Mouse (Mus musculus) intestine, embryonic 15.5 days (tissue): ENCODE data around the gene Ncan. TPM values are rescaled to one million over a fixed set of nuclear protein-coding genes. Genes with fewer than 3 reads are reported as not detected.

Experiments used
- ATAC-seq: fragments of 200-750 bp; cut with Nextera tagmentation; 2 replicates; pipeline ENCODE4 v1.8.0; 2017; ENCODE audit warnings: moderate TSS enrichment, moderate library complexity
- H3K27ac ChIP-seq: fragments of 300-500 bp; sonication (generic); 2 replicates; pipeline ENCODE4 v1.5.1; 2015; ENCODE audit warnings: mild to moderate bottlenecking, inconsistent platforms
- H3K27me3 ChIP-seq: fragments of 300-500 bp; sonication (generic); replicated peaks from 2 replicates; pipeline ENCODE4 v1.6.1; 2015; ENCODE audit warnings: inconsistent platforms
- H3K36me3 ChIP-seq: fragments of 300-500 bp; sonication (generic); 2 replicates; pipeline ENCODE4 v1.6.1; 2015; ENCODE audit warnings: inconsistent platforms
- H3K4me1 ChIP-seq: fragments of 300-500 bp; sonication (generic); replicated peaks from 2 replicates; pipeline ENCODE4 v1.6.1; 2015; ENCODE audit warnings: inconsistent platforms
- H3K4me2 ChIP-seq: fragments of 300-500 bp; sonication (generic); replicated peaks from 2 replicates; pipeline ENCODE4 v1.6.1; 2015; ENCODE audit warnings: mild to moderate bottlenecking, inconsistent platforms
- H3K4me3 ChIP-seq: fragments of 300-500 bp; sonication (generic); replicated peaks from 2 replicates; pipeline ENCODE4 v1.5.1; 2015; ENCODE audit warnings: inconsistent platforms
- H3K9ac ChIP-seq: fragments of 300-500 bp; sonication (generic); 2 replicates; pipeline ENCODE4 v1.6.1; 2015; ENCODE audit warnings: inconsistent platforms
- H3K9me3 ChIP-seq: fragments of 300-500 bp; sonication (generic); 2 replicates; pipeline ENCODE4 v1.6.1; 2016; ENCODE audit warnings: inconsistent platforms
- WGBS: fragments of 180-500 bp; shearing (Covaris S2); methylation state at CpG from one replicate; pipeline ENCODE4 v1.1.7; 2015; 5-methylcytosine and 5-hydroxymethylcytosine counted together
- polyA plus RNA-seq: library from polyadenylated mRNA; unstranded; fragments of >200 nt; fragmentation: Nextera tagmentation; extraction: Ambion mirVana; gene quantifications from 2 replicates; pipeline ENCODE4 v1.2.1, GENCODE M21; 2015

Gene Ncan
- polyA plus RNA-seq, 1 experiment from 2014 or later: 1.6 TPM

GRCm38 (mm10) chr8:70122863-70123262 is 2.2 kb upstream of the Ncan start:
- H3K4me1 ChIP-seq: peaks cover 5% of the 10 kb centered on the region; the same call in 1 of the 2 replicates
- no peak overlapping the region for H3K27ac ChIP-seq
- 0 out of 2 replicates have a peak, but pooled peaks have one; percentile 39 for ATAC-seq
- no peak overlapping the region for H3K4me3 ChIP-seq
- H3K9ac ChIP-seq: no peak overlapping the region
- no peaks in the 10 kb centered on the region for H3K36me3 ChIP-seq
- no peak overlapping the region for H3K4me2 ChIP-seq
- peaks cover 32% of the 10 kb centered on the region for H3K27me3 ChIP-seq
- H3K9me3 ChIP-seq: no peaks in the 10 kb centered on the region
- 57% methylated on average over 2 of the region's 2 CpGs for WGBS

- Histone ChIP-seq H3K4me2 (no peak overlapping the region), H3K9me3 (no peaks in the 10 kb centered on the region), H3K27ac (no peak overlapping the region), H3K27me3 (peaks cover 57% of the 10 kb centered on the region), H3K36me3 (no peaks in the 10 kb centered on the region), H3K9ac (no peak overlapping the region), H3K4me3 (no peak overlapping the region), H3K4me1 (peaks cover 5% of the 10 kb centered on the region; the same call in 1 of the 2 replicates)
- no peak for ATAC-seq
- WGBS: 17% methylated on average over 17 of the region's 17 CpGs
These were observed 1.7 kb downstream of the Ncan start for GRCm38 (mm10) chr8:70118726-70119700.

GRCm38 (mm10) chr8:70117611-70118010 is 3.1 kb downstream of the Ncan start:
- H3K27ac ChIP-seq: no peak overlapping the region
- peaks cover 71% of the 10 kb centered on the region for H3K27me3 ChIP-seq
- peaks cover 5% of the 10 kb centered on the region; the same call in 1 of the 2 replicates for H3K4me1 ChIP-seq
- no peak overlapping the region for H3K4me3 ChIP-seq
- no peak overlapping the region for H3K4me2 ChIP-seq
- WGBS: 7% methylated on average over 9 of the region's 9 CpGs
- no peaks in the 10 kb centered on the region for H3K36me3 ChIP-seq
- ATAC-seq: 0 out of 2 replicates have a peak, but pooled peaks have one; percentile 42
- no peak overlapping the region for H3K9ac ChIP-seq
- no peaks in the 10 kb centered on the region for H3K9me3 ChIP-seq

DNA sequence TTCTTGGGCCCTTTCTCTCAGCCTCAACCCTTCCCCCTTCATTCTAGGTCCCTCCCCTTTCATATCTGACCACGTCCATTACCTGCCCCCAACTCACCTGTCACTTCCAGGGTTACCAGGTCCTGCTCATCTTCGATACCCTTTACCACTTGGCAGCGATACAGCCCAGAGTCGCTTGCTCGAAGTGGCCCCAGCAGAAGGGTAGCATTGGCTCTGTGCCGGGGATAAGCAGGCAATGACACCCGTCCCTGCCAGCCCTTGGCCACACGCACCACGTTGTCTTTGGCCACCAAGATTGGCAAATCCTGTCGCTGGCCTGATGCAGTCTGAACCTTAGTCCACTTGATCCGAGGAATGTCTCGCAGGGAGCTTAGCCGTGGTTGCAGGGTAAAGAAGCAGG is 5.8 kb downstream of the Ncan start:
- H3K27me3 ChIP-seq: peaks cover 86% of the 10 kb centered on the region
- H3K27ac ChIP-seq: no peak overlapping the region
- H3K9me3 ChIP-seq: no peaks in the 10 kb centered on the region
- H3K9ac ChIP-seq: no peak overlapping the region
- no peak for ATAC-seq
- no peaks in the 10 kb centered on the region for H3K36me3 ChIP-seq
- no peak overlapping the region for H3K4me3 ChIP-seq
- 70% methylated on average over 13 of the region's 13 CpGs for WGBS
- H3K4me2 ChIP-seq: no peak overlapping the region
- peaks cover 4% of the 10 kb centered on the region; the same call in 1 of the 2 replicates for H3K4me1 ChIP-seq

DNA sequence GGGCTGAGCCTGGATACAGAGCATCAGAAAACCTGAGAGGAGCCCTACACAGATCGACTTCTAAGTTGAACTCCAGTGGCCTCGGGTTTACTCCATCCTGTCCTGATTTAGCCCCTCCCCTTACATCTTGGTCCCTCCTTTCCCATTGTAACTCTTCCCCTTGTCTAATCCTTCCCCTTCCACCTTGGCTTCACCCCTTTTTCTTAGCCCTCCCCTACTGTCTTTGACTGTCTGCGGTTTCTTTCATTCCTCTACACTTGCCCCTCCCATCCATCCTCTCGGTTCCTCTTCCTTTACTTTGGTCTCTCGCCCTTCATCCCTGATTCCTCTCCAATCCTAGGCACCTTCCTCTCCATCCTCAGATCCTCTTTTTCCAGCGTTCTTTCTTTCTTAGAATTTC is 6.2 kb downstream of the Ncan start:
- Histone ChIP-seq H3K4me2 (no peak overlapping the region), H3K4me1 (peaks cover 4% of the 10 kb centered on the region; the same call in 1 of the 2 replicates), H3K9me3 (no peaks in the 10 kb centered on the region), H3K27me3 (peaks cover 86% of the 10 kb centered on the region), H3K9ac (no peak overlapping the region), H3K4me3 (no peak overlapping the region), H3K36me3 (no peaks in the 10 kb centered on the region), H3K27ac (no peak overlapping the region)
- 23% methylated on average over 6 of the region's 6 CpGs for WGBS
- ATAC-seq: no peak

DNA sequence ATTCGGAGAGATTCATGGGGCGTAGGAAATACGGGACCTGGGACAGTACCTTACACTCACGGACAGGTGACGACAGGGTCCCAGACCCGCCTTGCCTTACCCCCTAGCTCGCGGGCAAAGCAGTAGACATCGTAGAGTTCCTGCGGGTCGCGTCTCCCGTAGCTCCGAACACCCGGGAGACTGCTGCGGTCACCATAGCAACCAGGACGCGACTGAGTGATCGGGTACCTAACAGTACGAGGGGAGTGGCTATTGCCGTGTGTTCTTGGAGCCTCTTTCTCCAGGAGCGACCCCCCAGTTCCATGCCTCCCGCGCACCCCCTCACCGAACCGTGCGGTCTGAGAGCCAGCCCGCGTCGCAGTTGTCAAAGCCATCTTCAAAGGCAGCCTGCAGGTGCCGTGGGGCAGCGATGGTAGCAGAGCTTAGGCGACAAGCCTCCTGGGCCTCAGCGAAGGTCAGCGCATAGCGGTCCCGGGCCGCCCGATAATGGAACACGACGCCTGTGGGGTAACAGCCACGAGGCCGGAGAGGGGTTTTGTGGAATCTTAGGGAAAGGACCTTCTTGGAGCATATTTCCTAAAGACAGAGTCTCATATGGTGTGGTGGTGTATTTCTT is 8.2 kb downstream of the Ncan start:
- Histone ChIP-seq H3K27me3 (peaks cover 72% of the 10 kb centered on the region), H3K9ac (no peak overlapping the region), H3K4me3 (no peak overlapping the region), H3K36me3 (no peaks in the 10 kb centered on the region), H3K4me2 (no peak overlapping the region; the same call in 1 of the 2 replicates), H3K27ac (no peak overlapping the region), H3K4me1 (peaks cover 4% of the 10 kb centered on the region; the same call in 1 of the 2 replicates), H3K9me3 (no peaks in the 10 kb centered on the region)
- no peak for ATAC-seq
- 9% methylated on average over 43 of the region's 43 CpGs for WGBS

DNA sequence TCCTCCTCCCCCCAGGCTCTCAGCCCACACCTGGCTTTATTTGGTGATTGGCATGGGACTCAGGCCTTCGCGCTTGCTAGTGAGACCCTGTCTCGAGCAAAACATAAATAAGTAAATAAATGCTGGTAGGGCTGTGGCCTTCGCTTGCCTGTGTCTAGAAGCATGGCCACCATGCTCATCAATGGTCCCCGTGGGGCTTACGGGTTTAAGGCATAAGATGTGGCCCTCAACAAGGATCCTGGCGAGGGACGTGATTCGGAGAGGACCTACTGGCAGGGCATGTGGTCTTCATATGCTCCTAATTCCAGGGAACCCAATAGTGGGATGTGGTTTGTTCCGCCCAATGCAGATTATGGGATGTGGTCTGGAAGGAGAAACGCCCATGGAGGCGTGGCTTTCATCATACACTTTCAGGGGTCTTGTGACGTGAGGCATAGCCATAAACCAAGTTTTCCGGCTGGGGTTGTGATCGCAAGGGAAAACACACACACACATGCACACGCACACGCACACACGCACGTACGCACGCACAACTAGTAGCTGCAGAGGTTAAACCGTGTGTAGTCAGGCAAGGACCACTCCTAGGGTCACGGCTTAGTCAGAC is 9.4 kb downstream of the Ncan start:
- H3K27me3 ChIP-seq: peaks cover 61% of the 10 kb centered on the region

GRCm38 (mm10) chr8:70110451-70110850 is 10.2 kb downstream of the Ncan start:
- 72% methylated on average over 2 of the region's 2 CpGs for WGBS
- H3K9me3 ChIP-seq: no peaks in the 10 kb centered on the region
- no peak overlapping the region for H3K9ac ChIP-seq
- no peak overlapping the region for H3K27ac ChIP-seq
- H3K36me3 ChIP-seq: no peaks in the 10 kb centered on the region
- H3K4me2 ChIP-seq: no peak overlapping the region
- H3K27me3 ChIP-seq: peaks cover 61% of the 10 kb centered on the region
- H3K4me3 ChIP-seq: no peak overlapping the region
- H3K4me1 ChIP-seq: peaks cover 4% of the 10 kb centered on the region; the same call in 1 of the 2 replicates
- no peak for ATAC-seq

More for the DNA sequence above, 9.4 kb downstream of the Ncan start:
- Histone ChIP-seq H3K4me2 (no peak overlapping the region), H3K4me1 (peaks cover 4% of the 10 kb centered on the region; the same call in 1 of the 2 replicates), H3K27ac (no peak overlapping the region), H3K9ac (no peak overlapping the region), H3K9me3 (no peaks in the 10 kb centered on the region), H3K36me3 (no peaks in the 10 kb centered on the region), H3K4me3 (no peak overlapping the region)
- 48% methylated on average over 23 of the region's 23 CpGs for WGBS
- no peak for ATAC-seq

- 74% methylated on average over 7 of the region's 7 CpGs for WGBS
- H3K4me3 ChIP-seq: no peak overlapping the region
- no peak overlapping the region for H3K27ac ChIP-seq
- no peak for ATAC-seq
- H3K36me3 ChIP-seq: no peaks in the 10 kb centered on the region
- peaks cover 9% of the 10 kb centered on the region for H3K27me3 ChIP-seq
- no peaks in the 10 kb centered on the region for H3K4me1 ChIP-seq
- no peak overlapping the region for H3K4me2 ChIP-seq
- H3K9ac ChIP-seq: no peak overlapping the region
- no peaks in the 10 kb centered on the region for H3K9me3 ChIP-seq
These were observed 15.8 kb downstream of the Ncan start for GRCm38 (mm10) chr8:70104922-70105321.

DNA sequence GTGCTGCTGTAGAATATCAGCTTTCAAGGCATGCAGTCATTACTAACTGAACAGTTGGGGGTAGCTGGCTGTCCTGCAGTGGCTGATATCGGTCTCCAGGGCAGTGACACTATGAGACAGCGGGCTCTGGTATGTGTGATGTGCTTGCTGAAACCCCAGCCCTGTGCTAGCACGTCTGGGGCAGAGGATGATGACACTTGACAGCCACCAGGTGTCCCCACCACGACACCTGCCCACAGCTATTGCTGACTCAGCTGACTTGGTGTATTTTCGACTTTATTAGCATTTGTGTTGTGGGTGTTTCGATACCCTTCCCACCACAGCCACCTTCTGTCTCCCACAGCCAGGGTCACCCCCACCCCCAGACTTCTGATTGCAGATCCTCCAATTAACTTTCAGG is 16.2 kb downstream of the Ncan start:
- Histone ChIP-seq H3K4me2 (no peak overlapping the region), H3K27ac (no peak overlapping the region), H3K4me1 (no peaks in the 10 kb centered on the region), H3K36me3 (no peaks in the 10 kb centered on the region), H3K9me3 (no peaks in the 10 kb centered on the region), H3K27me3 (peaks cover 5% of the 10 kb centered on the region), H3K4me3 (no peak overlapping the region), H3K9ac (no peak overlapping the region)
- 13% methylated on average over 6 of the region's 6 CpGs for WGBS
- peak; percentile 63; the same call in 1 of the 2 replicates for ATAC-seq

DNA sequence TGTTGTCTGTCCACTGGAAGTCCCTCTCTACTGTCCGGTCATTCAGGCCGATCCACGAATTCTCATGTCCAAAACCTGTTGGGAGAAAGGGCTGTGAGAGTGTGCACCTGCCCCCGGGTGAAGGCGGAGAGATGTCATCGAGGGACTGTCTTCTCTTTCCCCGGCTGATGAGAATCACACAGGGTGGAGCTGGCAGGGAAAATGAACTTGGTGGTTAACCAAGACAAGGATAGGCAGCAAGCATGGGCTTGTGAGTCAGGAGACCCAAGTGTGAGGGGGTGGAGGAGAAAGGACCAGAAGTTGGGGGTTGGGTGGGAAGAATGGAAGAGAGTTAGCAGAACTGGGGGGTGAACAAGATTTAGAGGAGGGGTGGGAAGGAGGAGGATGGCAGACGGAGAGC is 20.4 kb downstream of the Ncan start:
- no peak overlapping the region for H3K4me2 ChIP-seq
- WGBS: 84% methylated on average over 8 of the region's 8 CpGs
- H3K27ac ChIP-seq: no peak overlapping the region
- no peaks in the 10 kb centered on the region for H3K4me1 ChIP-seq
- H3K9me3 ChIP-seq: 0 out of 2 replicates have a peak, but pooled peaks cover 2% of the 10 kb centered on the region
- H3K36me3 ChIP-seq: no peaks in the 10 kb centered on the region
- ATAC-seq: no peak
- H3K4me3 ChIP-seq: no peak overlapping the region
- no peak overlapping the region for H3K9ac ChIP-seq
- H3K27me3 ChIP-seq: 0 out of 2 replicates have a peak, but pooled peaks cover under 1% of the 10 kb centered on the region

DNA sequence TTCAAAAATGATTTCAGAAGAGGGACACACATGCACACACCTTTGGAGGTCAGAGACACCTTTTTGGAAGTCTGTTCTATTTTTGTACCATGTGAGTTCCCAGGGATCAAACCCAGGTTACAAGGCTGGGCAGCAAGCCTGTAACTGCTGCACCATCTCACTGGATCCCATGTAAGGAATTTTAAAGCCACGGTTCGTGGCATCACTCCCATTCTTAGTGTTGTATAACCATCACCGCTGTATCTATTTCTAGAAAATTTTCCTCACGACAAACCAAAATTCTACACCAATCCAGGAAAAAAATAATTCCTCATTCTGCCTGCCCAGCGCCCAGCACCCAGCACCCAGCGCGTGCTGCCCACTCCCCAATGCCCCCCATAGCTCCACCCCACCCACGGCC is 21.4 kb downstream of the Ncan start:
- H3K4me1 ChIP-seq: no peaks in the 10 kb centered on the region
- H3K4me2 ChIP-seq: no peak overlapping the region
- peaks cover 7% of the 10 kb centered on the region for H3K27me3 ChIP-seq
- no peak for ATAC-seq
- no peak overlapping the region for H3K4me3 ChIP-seq
- 0 out of 2 replicates have a peak, but pooled peaks cover 2% of the 10 kb centered on the region for H3K9me3 ChIP-seq
- no peak overlapping the region for H3K27ac ChIP-seq
- H3K9ac ChIP-seq: no peak overlapping the region
- whole genome bisulfite sequencing: 70% methylated on average over 8 of the region's 8 CpGs
- H3K36me3 ChIP-seq: no peaks in the 10 kb centered on the region
